Mouse (Mus musculus) macrophage (primary cell): ENCODE results near the gene Prss16. TPM values are rescaled to one million over a fixed set of nuclear protein-coding genes. Genes with fewer than 3 reads are reported as not detected.
A peak's percentile ranks its signal among the peaks of the same experiment; 100 is the strongest.
"Not testable (repeated sequence)": the region's sequence is repeated elsewhere in the genome, so short reads cannot be mapped to it uniquely, and the experiment has no call there.

Source experiments
- H3K27ac ChIP-seq: fragments of 350-480 bp; formaldehyde crosslinking; 2 replicates; pipeline ENCODE4 v1.9.0; 2021
- H3K36me3 ChIP-seq: fragments of 350-480 bp; formaldehyde crosslinking; 2 replicates; pipeline ENCODE4 v1.9.0; 2021; ENCODE audit errors: inconsistent target
- H3K4me3 ChIP-seq: fragments of 350-480 bp; formaldehyde crosslinking; 2 replicates; pipeline ENCODE4 v1.9.0; 2021; ENCODE audit errors: inconsistent target
- H3K79me2 ChIP-seq: fragments of 350-480 bp; formaldehyde crosslinking; 2 replicates; pipeline ENCODE4 v1.9.0; 2021; ENCODE audit errors: inconsistent target
- WGBS: methylation state at CpG from one replicate; pipeline ENCODE4 v1.1.7; 2026; ENCODE audit warnings: inconsistent platforms; ENCODE audit not compliant: missing documents; 5-methylcytosine and 5-hydroxymethylcytosine counted together
- polyA plus RNA-seq: library from polyadenylated mRNA; stranded (reverse); fragments of 250-400 nt; gene quantifications from 3 replicates; pipeline ENCODE4 v1.2.4, GENCODE M21; 2018; ENCODE audit warnings: inconsistent platforms

Gene Prss16
- polyA plus RNA-seq, 1 experiment from 2014 or later = 0.52 TPM

GRCm38 (mm10) chr13:22040464-22041141, 31.1 kb upstream of the Prss16 start:
- Histone ChIP-seq H3K4me3 (peak overlapping the region; percentile 21; the same call in 1 of the 2 replicates), H3K79me2 (no peaks in the 10 kb centered on the region), H3K36me3 (no peaks in the 10 kb centered on the region), H3K27ac (peak overlapping the region; percentile 55)
- WGBS = 2% methylated on average over 9 of the region's 24 CpGs

DNA sequence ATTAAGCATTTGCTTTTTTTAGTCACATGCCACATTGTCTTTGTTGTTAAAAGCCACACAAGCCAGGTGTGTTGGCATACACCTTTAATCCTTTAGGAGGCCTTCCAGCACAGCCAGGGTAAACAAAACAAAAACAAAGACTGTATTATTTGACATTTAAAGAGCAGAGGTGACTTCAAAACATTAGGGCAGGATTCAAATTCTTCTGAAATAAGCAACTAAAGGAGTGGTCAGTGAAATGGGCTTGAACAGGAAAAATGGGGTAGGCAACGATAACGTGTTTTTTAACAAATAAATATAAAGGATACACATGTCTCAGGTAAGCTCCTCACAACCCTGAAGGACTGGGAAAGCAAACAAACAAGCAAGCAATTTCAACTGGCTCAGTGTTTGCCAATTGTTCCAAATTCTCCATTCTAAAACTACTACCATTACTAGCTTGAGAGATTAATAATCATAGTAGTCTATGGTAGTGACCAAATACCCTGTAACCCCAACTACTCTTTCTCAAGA, 30.5 kb upstream of the Prss16 start:
- no peaks in the 10 kb centered on the region for H3K79me2 ChIP-seq
- peak overlapping the region; percentile 55 for H3K27ac ChIP-seq
- 12% methylated on average over 2 of the region's 2 CpGs for WGBS
- H3K36me3 ChIP-seq = no peaks in the 10 kb centered on the region
- peak overlapping the region; percentile 21; the same call in 1 of the 2 replicates for H3K4me3 ChIP-seq

- 75% methylated on average over 5 of the region's 5 CpGs for WGBS
- peak overlapping the region; percentile 55; the same call in 1 of the 2 replicates for H3K27ac ChIP-seq
- no peaks in the 10 kb centered on the region for H3K79me2 ChIP-seq
- H3K36me3 ChIP-seq = no peaks in the 10 kb centered on the region
- no peak overlapping the region for H3K4me3 ChIP-seq
Measured at GRCm38 (mm10) chr13:22039364-22039763, 29.8 kb upstream of the Prss16 start.

DNA sequence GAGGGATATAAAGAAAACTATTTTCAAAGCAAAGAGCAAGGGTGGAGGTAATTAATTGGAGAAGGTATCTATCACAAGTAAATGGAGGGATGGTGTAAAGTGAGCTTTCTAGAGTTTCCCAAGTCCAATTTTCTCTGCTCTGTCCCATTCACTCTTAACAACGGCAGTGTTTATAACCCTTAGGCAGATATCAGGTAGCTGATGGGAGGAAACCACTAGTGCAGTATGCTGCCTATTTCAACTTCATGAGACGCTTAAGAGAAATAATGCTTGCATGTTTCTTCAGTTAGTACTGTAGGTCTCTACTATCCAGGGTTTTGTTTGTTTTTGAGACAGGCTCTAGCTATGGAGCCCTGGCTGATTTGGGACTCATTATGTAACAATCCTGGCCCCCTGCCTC, 27.9 kb upstream of the Prss16 start:
- WGBS = 100% methylated on average over 2 of the region's 2 CpGs
- H3K4me3 ChIP-seq = no peak overlapping the region
- no peaks in the 10 kb centered on the region for H3K36me3 ChIP-seq
- no peaks in the 10 kb centered on the region for H3K79me2 ChIP-seq
- no peak overlapping the region for H3K27ac ChIP-seq

DNA sequence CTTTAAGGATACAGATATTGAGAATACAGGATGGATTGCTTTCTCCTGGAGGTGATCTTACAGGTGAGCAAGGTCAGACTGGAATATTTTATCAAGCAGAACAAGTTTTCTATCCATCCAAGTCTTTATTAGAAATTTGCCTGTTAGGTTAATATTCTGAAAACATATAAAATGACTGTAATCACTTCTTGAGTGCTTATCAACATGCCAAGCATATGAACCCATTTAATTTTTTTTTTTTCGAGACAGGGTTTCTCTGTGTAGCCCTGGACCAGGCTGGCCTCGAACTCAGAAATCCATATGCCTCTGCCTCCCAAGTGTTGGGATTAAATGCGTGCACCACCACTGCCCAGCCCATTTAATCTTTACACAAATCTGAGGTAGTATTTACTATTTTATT, 27.4 kb upstream of the Prss16 start:
- 71% methylated on average over 2 of the region's 3 CpGs for WGBS
- H3K27ac ChIP-seq = peak overlapping the region; percentile 47
- H3K4me3 ChIP-seq = no peak overlapping the region
- no peaks in the 10 kb centered on the region for H3K79me2 ChIP-seq
- H3K36me3 ChIP-seq = no peaks in the 10 kb centered on the region

GRCm38 (mm10) chr13:22036149-22036956, 26.8 kb upstream of the Prss16 start:
- H3K27ac ChIP-seq = peak overlapping the region; percentile 47
- 16% methylated on average over 13 of the region's 23 CpGs for WGBS
- H3K36me3 ChIP-seq = no peaks in the 10 kb centered on the region
- H3K79me2 ChIP-seq = no peaks in the 10 kb centered on the region
- H3K4me3 ChIP-seq = no peak overlapping the region; the same call in 1 of the 2 replicates

GRCm38 (mm10) chr13:22035267-22036148, 26.0 kb upstream of the Prss16 start, which contains the start of the genes Hist1h2ah and Hist1h2bk:
Gene Hist1h2ah (minus strand): TSS chr13:22035568.
Gene Hist1h2bk (plus strand): TSS chr13:22035870.
- H3K79me2 ChIP-seq, H3K36me3 ChIP-seq: not testable (repeated sequence)
- Histone ChIP-seq H3K4me3 (peak within 1 kb of the TSS; percentile 26), H3K27ac (peak within 1 kb of the TSS; percentile 67)
- under 1% methylated on average over 11 of the region's 69 CpGs for WGBS

DNA sequence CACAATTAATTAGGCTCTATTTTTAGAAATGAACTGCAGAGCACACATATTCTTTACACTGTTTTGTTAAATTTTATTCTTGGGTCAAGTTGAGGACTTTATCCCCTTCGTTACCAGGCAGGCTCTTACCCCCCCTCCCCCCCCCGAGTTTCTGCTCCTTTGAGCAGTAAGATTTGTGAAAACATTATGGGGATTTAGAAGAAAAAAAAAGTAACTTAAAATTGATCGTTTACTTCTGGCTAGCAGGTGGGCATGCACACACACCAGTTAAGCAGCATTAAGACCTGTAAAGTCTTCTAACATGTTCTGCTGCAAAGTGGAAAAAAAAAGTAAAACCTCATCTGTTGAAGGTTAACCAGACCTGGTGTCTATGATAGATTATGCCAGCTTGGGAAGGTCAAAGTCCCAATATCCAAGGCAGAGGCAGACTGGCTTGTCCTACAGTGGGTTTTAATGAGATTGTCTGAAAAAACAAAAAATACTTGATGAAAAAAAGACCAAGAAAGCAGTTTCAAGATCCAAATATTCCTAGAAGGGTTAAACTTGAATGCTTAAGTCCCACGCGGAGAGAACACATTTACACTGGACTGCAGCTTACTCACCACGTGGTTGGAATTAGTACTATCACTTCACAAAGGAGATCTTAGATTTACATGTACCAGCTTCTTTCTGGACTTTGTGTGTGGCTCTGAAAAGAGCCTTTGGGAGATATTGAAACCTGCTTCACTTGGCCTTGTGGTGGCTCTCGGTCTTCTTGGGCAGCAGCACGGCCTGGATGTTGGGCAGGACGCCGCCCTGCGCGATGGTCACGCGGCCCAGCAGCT, 25.1 kb upstream of the Prss16 start:
- peak overlapping the region; percentile 67 for H3K27ac ChIP-seq
- H3K36me3 ChIP-seq = no peaks in the 10 kb centered on the region
- H3K4me3 ChIP-seq = peak overlapping the region; percentile 26
- WGBS = 6% methylated on average over 7 of the region's 14 CpGs
- H3K79me2 ChIP-seq = no peaks in the 10 kb centered on the region

- WGBS = 60% methylated on average over 5 of the region's 5 CpGs
- Histone ChIP-seq H3K27ac (0 out of 2 replicates have a peak overlapping the region, but pooled peaks have one; percentile 67), H3K36me3 (no peaks in the 10 kb centered on the region), H3K4me3 (no peak overlapping the region; the same call in 1 of the 2 replicates), H3K79me2 (no peaks in the 10 kb centered on the region)
Measured at GRCm38 (mm10) chr13:22033741-22034442, 24.4 kb upstream of the Prss16 start.

DNA sequence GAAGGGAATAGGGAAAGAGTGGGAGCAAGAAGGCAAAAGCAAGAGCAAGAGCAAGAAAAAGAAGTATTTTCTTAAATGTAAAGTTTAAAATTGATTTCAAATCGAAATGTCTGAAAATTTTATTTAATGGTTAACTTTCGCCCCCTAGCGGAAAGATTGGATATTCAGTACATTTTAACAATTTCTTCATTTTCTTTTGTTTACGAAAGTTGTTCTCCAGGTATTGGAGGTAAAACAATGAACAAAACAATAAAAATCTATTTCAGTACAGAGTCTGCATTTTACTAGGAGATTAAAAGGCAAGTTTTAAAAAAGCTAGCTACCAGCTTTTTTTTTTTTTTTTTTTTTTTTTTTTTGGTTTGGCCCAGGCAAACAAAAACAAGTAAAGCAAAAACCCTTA, 21.0 kb upstream of the Prss16 start:
- WGBS = 7% methylated on average over 4 of the region's 4 CpGs
- H3K27ac ChIP-seq = no peak overlapping the region
- H3K4me3 ChIP-seq = no peak overlapping the region
- H3K36me3 ChIP-seq = no peaks in the 10 kb centered on the region
- no peaks in the 10 kb centered on the region for H3K79me2 ChIP-seq

DNA sequence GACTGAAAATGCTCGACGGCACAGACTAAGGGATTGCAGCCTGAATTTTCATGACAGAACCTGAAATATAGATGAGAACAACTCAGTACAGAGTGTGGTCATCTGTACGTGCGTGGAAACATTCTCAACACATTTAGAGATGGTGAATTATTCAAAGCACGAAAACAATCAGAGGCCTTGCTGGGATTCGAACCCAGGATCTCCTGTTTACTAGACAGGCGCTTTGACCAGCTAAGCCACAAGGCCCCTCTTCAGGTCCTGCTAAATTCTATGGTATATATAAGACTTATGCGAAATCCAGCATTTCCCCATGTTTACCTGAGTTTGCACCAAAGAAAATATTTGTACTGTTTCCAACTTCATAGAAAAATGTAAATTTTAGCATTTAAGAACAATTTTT, 20.4 kb upstream of the Prss16 start:
- H3K79me2 ChIP-seq = no peaks in the 10 kb centered on the region
- no peak overlapping the region for H3K4me3 ChIP-seq
- 86% methylated on average over 8 of the region's 8 CpGs for WGBS
- H3K36me3 ChIP-seq = no peaks in the 10 kb centered on the region
- H3K27ac ChIP-seq = no peak overlapping the region

DNA sequence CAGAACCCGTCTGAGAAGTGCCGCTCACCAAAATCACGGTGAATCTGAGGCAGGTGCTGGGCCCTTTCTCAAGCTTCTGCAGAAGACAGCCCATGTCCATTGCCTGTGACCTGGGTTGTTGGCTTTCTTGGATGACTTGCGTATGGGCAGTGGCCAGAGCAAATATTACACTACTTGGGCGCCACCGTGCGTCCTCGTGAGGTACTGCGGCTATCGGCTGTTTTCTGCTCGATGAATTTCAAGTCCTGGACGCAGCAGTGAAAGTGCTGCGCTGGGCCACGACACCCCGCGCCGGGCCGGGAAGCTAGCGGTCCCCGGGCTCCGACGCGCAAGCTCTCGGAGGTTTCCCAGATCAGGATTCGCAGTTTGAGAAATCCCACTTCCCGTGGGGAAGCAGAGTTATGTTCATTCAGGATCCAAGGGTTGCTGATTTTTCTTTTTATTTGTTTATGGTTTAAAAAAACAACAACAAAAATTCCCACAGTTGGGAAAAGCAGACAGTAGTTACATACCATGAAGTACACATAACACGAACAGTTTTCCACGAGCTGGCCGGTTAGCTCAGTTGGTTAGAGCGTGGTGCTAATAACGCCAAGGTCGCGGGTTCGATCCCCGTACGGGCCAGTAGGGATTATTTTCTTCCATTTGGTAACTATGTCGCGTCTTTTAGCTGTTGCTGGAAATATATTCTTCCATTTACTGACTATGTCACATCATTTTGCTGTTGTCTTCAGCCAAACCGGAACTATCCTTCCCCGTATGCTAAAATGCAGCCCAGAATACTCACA, 19.3 kb upstream of the Prss16 start:
- no peak overlapping the region for H3K27ac ChIP-seq
- no peaks in the 10 kb centered on the region for H3K36me3 ChIP-seq
- 2% methylated on average over 40 of the region's 40 CpGs for WGBS
- no peaks in the 10 kb centered on the region for H3K79me2 ChIP-seq
- H3K4me3 ChIP-seq = peak overlapping the region; percentile 22; the same call in 1 of the 2 replicates
